Mouse (Mus musculus) fibroblast of lung, adult 2 months (primary cell): Measurements from ENCODE around the gene Iars2.

Source experiments
- DNase-seq: peaks from one replicate; pipeline ENCODE4 v3.0.0-alpha.2; 2011; ENCODE audit warnings: low read depth

Gene Iars2

DNA sequence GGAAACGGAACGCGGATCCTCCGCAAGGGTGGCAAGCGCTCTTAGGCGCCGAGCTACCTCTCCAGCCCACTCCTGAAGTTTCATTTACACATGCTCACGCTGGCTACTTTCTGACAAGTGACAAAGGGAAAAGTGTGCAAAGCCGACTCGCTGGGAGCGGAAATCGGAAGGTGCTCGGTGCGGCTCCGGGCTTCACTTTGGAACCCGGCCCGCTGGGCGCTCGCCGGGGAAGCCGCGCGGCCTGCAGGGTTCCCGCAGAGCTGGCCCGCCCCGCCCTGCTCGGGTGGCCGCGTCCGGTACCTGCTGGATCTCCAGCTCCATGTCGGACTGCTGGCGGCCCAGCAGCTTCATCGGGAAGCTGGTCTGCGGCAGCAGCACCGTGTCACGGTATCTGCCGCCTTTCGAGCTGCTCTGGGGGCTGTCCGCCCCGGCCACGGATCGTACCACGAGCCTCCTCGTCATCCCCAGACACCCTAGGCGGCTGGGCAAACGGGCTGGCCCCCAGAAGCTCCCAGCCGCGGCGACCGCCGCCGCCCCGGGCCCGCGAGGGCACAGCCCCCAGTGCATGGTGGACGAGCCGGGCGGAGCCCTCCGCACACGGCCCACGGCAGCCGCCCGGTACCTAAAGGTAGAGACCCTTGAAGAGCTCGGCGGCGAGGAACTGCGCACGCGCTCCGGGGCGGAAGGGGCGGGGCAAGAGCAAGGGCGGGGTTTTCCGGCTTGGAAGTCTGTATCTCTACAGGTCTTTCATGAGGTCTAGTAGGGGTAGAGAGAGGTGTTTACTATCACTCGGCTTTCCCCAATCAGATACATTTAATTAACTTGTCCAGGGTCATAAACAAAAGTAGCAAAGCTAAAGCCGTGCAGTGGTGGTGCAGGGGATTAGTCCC, at the start of gene Iars2:
Gene Iars2 (minus strand): TSS at position 676 of the 890 bp plus-strand sequence.
- DNase-seq = peak; percentile 54

DNA sequence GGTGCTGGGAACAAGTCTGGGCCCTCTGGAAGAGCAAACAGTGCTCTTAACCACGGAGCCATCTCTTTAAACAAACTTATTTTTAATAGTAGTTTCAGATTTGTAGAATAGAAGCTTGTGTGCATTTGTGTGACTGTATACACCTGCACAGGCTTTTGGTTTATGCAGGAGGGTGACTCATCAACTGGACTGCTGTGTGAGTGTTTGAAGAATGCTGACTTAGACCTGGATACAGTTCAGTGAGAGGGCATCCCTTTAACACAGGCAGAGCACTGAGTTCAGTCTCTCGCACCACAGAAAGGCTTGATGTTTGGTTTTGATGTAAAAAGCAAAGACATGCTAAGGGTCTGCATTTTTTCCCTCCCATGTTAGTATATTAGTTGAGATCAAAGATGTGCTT, 48.2 kb upstream of the Iars2 start:
- no peak for DNase-seq

DNA sequence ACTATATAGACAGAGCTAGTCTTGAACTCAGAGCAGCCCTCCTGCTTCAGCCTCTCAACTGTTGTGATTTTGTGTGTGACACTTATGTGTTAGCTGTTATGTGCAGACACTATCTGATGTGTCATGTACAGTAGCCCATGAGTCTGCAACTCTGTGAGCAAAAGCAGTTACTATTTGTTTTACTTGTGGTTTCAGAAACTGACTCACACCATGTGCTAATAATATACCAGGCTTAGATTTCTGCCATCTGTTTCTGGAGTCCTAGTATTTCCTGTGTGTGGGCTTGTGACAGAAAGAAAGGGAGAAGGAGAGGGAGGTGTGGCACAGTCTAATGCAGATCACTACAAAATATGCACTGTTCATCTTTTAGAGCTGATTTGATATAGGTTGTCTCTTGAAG, 47.2 kb upstream of the Iars2 start:
- DNase-seq = peak; percentile 48

DNA sequence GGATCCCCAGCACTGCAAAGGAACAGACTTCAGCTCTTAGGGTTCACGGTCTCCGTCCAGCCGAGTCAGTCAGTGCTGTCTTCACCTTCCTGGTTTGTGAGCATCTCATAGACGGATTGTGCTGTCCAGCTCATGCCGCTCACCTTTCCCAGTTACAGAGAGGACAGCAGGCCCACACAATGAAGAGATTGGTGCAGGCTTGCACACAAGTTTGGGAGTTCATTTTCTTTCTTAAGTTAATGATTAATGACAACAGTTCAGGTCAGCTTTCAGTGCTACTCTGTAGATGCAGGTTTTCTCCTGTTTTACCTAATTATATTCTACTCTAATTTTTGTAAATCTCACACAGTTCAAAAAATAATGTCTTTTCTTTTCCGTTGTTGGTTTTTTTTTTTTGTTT, 40.8 kb upstream of the Iars2 start:
- DNase-seq = no peak

DNA sequence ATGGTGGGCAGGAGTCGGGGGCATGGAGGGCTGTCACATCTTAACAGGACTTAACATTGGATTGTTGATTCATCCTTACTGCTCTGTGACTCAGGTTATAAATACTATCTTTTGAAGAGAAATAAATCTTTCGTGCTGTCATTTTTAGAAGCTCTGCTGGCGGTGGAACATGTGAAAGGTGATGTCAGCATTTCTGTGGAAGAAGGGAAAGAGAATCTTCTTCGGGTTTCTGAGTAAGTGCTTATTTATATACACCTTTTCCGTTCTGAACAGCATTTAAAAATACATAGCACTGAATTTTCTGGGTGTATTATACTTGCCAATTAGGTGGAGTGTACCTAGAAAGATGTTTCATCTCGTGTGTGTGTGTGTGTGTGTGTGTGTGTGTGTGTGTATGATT, 38.2 kb upstream of the Iars2 start:
- no peak for DNase-seq

DNA sequence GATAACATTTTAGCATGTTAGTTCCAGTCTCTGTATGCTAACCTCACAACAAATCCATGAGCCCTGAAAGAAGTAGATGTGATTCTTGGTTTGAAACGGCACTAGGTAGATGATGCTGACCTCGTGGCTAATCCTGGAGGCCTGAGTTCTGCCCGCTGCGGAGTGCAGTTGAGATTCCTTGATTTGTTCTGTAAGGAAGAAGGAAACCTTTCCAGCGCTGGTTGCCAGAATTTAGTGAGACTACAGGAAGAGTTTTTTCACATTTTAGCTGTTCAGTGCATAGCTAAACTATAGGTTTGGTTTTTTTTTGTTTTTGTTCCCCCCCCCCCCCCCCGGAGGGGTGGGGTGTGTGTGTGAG, 35.0 kb upstream of the Iars2 start:
- no peak for DNase-seq

DNA sequence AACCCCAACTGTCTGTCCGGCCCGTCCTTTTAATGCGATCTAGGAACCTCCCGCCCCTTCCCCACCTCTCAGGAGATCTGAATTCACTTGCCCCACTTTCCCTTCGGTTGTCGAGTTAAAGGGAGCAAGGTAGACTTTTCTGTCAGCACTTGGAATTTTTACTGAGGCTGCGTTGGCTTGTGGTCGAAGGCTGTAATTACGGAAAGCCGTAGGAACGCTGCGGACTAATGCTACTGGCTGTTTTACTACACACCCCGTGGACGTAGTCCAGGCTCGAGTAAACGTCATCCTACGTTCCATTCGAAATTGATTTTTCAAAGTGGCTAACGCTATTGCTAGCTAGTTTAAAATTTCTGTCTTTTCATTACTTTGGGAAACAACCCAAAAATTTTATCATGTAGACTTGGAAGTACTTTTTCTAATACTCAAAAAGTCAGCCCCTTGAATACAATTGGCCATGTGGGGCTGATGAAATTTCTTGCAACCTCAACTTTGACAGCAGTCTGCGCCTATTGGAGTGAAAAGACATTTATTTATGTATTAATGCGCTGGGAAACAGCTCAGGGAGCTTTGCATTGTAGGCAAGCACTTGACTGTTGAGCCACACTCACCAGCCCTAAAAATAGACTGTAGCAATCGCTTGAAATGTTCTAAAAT, 34.5 kb upstream of the Iars2 start:
- peak; percentile 55 for DNase-seq

DNA sequence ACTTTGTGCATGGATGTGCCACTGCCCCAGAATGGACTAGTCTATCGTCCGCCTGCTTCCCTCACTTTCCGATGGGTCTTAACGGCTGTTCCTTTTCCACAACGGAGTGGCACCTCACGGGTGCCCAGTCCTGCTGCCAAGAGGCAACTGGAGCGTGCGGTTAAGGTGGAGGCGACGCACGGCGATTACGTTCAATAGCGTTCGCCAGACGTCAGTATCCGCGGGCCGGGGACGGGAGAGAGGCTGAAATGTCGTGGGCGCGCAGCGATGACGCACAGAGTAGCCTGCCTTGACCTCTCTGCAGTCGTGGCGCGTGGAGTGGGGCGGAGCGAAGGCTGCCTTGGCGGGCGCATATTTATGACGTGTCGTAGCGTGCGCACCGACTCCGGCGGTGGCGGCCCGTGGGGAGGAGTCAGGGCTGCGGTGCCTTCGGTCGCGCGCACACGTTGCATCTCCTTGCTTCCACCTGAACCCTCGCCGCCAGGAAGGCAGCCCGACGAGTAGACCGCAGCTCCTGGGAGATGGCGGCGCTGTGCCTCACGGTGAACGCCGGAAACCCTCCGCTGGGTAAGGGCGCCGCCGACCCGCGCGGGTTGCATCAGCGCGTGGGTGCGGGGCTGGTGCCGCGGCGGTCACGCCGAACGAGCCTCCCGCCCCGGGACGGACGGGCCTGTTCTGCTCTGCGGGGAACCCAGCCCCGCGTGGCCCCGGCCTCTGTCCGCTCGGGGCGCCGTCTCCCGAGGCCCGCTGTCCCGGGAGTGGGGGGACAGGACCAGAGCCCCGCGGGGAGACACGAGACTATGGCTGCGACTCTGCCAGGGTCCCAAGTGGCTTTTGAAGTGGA, 33.7 kb upstream of the Iars2 start, which contains the start of gene Eprs:
Gene Eprs (plus strand): TSS at position 368 of the 844 bp plus-strand sequence.
- peak; percentile 97 for DNase-seq

DNA sequence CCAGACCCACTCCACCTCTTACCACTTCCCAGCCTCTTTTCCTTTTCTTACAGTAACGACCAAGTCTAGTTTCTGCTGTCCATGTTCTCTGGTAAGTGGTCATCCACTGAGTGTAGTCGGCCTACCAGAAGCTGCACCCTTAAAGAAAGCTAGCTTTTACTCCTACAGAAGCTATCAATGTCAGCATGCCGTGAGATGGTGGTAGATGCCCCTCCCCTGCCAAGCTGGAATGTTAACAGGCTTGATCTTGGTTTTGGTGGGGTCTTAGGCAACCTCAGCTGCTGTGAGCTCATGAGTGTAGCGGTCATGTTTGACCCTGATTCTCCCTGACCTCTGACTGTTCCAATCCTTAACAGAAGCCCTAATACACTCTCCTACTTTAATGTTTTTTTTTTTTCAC, 29.0 kb upstream of the Iars2 start:
- no peak for DNase-seq

DNA sequence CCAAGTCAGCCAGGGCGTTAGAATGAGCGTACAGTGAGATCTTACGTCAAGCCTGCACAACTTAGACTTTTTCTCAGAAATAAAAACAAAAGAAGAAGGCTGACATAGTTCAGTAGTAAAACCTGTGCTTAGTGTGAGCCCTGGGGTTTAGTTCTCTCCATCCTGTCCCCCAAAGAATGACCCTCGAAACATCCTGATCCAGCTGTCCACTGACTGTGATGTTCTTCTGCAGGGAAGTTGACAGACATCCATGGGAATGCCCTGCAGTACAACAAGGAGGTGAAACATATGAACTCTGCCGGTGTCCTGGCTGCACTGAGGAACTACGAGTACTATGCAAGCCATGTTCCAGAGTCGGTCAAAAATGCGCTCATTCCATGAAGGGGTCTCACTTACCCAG, 27.1 kb upstream of the Iars2 start:
- no peak for DNase-seq

DNA sequence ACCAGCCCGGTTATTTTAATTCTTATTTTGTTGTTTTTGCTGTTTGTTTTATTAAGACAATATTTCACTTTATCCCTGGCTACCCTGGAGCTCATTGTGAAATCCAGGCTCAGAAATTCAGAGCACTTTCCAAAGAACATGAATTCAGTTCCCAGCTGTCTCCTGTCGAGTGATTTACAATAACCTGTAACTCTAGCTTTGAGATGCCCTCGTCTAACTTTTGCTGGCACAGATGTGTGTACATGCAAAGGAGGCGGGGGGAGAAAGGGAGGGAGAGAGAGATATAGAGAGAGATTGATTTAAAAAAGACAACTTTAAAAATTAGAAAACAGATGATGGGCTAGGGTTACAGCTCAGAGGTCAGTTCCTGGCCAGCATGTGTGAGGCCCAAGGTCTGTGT, 25.5 kb upstream of the Iars2 start:
- no peak for DNase-seq

DNA sequence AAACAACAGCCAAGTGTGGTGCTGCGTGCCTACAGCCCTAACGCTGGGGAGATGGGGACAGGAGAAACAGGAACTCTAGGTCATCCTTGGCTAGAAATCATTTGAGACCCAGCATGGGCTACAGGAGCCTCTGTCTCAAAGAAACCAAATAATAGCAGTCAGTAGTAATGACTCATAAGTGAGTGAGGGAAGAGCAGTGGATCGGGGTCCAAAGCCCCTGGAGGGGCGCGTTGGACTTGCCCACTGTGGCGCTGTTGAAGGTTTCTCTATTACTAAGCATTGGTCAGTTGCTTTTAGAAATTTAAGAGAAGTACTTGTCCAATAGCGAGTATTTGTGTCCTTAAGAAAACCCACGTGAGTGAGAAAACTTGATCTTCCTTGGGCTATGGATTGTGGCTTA, 24.2 kb upstream of the Iars2 start:
- no peak for DNase-seq

DNA sequence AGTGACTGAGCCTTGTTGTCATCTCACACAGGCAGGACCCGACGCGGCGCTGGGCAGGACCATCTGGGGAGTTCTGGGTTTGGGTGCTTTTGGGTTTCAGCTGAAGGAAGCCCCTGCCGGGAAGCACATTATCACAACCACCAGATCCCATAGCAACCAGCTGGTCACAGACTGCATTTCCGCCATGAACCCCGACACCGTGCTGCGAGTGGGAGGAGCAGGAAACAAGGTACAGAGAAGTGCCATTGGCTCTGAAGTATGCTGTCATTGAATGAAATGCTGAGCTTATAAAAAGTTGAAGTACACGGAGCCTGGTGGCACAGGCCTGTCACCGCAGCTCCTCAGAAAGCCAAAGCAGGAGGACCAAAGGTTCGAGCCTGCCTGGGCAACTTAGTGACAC, 23.0 kb upstream of the Iars2 start:
- DNase-seq = no peak

DNA sequence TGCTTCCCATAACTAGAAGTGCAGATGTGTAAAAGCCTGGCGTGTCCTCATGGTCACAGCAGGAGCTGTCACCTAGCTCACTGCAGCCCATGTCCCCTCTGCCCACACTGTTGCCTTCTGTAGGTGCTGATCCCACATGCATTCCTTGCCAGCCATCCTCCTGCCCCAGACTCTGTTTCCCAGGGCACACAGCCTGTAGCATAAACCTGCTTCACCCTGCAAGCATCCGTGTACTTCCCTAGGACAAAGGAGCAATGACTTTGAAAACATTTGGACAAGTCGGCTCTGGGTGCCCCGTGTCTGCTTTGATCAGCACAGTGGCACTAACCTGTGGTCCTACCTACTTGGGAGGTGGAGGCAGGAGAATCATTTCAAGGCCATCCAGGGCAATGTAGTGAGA, 21.4 kb upstream of the Iars2 start:
- no peak for DNase-seq

DNA sequence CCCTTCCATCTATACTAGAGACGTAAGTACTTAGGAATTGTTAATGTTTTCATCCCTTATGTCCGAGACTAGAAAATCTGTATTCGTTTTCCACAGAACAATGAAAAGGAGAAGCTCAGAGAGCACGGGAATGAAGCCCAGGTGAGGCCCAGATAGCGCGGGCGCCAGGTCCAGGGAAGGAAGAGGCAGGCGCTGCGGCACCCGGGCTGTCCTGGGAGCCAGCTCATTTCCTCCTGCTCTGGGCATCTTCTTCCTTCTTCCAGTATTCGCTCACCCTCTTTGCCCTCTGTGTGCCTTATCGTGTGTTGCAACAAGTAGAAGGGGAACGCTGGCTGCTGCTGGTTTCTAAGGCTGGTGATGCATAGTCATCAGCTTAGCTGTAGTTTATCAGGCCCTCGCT, 20.5 kb upstream of the Iars2 start:
- no peak for DNase-seq

DNA sequence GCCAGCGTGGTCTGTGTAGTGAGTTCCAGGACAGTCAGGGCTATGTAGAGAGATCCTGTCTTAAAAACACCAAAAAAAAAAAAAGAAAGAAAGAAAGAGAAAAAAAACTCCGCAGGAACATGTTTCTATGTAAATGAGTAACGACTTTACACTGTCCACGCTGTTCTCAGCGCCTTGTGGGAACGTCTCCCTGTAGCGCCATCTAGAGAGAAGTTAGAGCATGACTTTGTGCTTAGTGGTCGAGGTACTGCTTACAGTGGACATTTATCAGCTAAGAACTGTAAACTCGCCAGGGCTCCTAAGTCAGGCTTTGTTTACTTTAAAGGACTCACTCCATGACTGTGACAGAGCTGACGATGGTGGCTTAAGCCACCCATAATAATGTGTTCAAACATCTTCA, 17.0 kb upstream of the Iars2 start:
- no peak for DNase-seq

DNA sequence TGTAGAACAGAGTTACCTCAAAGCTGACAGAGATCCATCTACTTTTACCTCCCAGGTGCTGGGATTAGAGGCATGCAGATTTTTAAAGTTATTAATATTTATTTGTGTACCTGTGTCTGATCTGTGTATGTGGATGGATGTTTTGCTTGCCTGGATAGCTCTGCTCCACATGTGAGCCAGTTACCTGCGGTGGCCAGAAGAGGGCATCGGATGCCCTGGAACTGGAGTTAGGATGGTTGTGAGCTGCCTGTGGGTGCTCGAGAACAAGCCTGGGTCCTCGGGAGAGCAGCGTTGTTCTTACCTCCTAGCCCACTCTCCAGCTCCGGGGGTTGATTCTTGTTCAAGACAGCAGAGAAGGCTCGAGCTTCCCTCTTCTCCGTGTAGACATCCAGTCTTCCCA, 14.2 kb upstream of the Iars2 start:
- DNase-seq = no peak

DNA sequence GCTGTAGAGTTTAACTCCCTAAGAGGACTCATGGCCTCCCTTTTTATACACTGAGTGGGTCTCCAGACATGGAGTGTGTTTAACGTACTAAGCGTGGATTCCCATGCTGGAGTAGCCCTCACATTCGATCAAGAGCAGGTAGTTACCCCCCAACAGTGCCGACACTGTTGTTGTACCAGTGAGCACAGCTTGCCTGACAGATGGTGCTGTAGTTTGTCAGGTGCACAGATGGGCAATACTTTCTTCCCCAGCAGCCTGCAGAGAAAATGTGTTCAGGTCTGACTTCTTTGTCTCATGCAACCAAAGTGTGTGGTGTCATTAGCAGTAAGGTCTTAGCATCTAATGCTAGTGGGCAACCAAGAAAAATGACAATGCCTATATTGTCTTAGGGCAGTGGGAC, 13.2 kb upstream of the Iars2 start:
- no peak for DNase-seq

DNA sequence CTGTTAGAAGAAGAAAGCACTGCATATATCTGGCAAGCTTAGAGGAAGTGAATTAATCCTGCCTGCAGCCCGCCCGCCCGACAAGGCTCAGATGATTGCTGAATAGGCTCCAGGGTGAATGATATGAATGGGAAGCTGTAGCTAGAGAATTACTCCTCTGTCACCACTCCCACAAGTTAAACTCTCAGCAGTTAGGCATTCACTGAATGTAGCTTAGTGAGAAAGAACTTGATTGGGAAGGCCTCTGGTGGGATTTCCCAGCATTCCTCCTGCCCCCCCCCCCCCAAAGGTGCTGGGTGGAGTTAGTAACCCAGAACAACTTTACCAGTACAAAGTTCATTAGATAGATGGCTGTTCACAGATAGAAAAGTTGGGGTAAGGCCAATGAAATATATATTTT, 7.3 kb upstream of the Iars2 start:
- DNase-seq = peak; percentile 15

DNA sequence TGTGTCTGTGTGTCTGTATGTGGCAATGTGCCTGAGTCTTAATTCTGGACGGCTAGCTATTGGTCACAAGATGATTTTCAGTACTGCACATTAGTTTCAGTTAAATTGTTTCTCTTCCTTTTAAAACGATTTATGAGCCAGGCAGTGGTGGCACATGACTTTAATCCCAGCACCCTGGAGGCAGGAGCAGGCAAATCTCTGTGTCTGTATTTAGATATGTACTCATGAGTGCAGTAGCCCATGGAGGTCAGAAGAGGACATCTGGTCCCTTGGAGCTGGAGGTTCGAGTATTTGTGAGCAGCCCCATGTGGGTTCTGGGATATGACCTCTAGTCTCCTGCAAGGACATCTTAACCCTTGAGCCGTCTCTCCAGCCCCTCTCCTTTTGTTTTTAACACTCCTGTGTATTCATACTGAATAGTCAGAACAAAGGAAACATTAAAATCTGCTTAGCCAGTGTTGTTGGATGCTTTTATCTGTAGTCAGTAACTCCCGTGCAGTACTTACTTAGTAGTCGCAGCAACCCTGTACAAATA, 6.1 kb upstream of the Iars2 start:
- no peak for DNase-seq

DNA sequence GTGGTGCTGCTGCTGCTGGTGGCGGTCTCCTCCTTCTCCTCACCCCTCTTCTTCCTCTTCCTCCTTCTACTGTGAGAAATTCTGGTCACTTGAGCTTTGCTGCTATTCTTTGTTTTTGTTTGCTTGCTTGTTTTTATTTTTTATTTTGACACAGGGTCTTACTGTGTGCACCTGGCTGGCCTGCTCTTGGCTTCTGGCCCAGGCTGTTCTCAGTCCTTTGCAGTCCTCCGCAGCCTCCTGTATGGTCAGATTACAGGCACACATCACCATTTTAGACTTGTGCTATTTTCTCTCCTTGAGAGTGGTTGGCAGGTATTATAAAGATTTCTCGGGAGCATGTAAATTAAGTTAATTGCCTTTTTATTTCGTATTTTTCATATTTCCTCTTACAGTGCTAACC, 4.9 kb upstream of the Iars2 start:
- no peak for DNase-seq

DNA sequence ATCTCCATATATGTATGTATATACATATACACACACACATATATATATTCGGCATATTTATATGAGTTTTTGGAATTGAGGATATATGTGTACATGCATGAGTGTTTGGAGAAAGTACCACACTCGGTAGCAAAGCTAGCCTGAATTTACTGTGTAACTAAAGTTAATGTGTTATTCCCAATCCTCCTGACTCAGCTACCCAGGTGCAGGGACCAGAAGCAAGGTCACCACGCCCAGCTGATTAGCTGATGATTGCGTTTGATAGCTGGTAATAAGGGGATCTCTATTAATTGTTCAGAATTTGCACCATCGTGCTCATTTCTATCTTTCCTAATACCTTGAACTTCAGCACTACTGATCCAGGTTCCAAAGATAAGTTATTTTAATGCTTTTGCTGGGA, 4.5 kb upstream of the Iars2 start:
- DNase-seq = no peak
